Mouse (Mus musculus) liver, embryonic 12.5 days (tissue): ENCODE measurements around the gene Efhc1. TPM values are rescaled to one million over a fixed set of nuclear protein-coding genes. Genes with fewer than 3 reads are reported as not detected.

Source experiments
- ATAC-seq: fragments of 200-750 bp; cut with Nextera tagmentation; 2 replicates; pipeline ENCODE4 v1.8.0; 2017; ENCODE audit warnings: moderate number of reproducible peaks, mild to moderate bottlenecking, moderate library complexity
- H3K27ac ChIP-seq: fragments of 300-500 bp; sonication (generic); 2 replicates; pipeline ENCODE4 v1.5.1; 2016; ENCODE audit warnings: mild to moderate bottlenecking
- H3K27me3 ChIP-seq: fragments of 300-500 bp; sonication (generic); replicated peaks from 2 replicates; pipeline ENCODE4 v1.6.1; 2016; ENCODE audit warnings: mild to moderate bottlenecking, moderate library complexity
- H3K36me3 ChIP-seq: fragments of 300-500 bp; sonication (generic); 2 replicates; pipeline ENCODE4 v1.6.1; 2016; ENCODE audit warnings: mild to moderate bottlenecking, moderate library complexity
- H3K4me1 ChIP-seq: fragments of 300-500 bp; sonication (generic); 2 replicates; pipeline ENCODE4 v1.6.1; 2016
- H3K4me2 ChIP-seq: fragments of 300-500 bp; sonication (generic); 2 replicates; pipeline ENCODE4 v1.6.1; 2016; ENCODE audit warnings: mild to moderate bottlenecking, moderate library complexity
- H3K4me3 ChIP-seq: fragments of 300-500 bp; sonication (generic); 2 replicates; pipeline ENCODE4 v1.5.1; 2016; ENCODE audit warnings: mild to moderate bottlenecking, moderate library complexity
- H3K9ac ChIP-seq: fragments of 300-500 bp; sonication (generic); 2 replicates; pipeline ENCODE4 v1.6.1; 2016; ENCODE audit warnings: mild to moderate bottlenecking, moderate library complexity
- H3K9me3 ChIP-seq: fragments of 300-500 bp; sonication (generic); replicated peaks from 2 replicates; pipeline ENCODE4 v1.6.1; 2016; ENCODE audit warnings: mild to moderate bottlenecking, moderate library complexity
- WGBS: fragments of 180-500 bp; shearing (Covaris S2); methylation state at CpG from one replicate; pipeline ENCODE4 v1.1.7; 2016; ENCODE audit not compliant: insufficient replicate concordance; 5-methylcytosine and 5-hydroxymethylcytosine counted together
- polyA plus RNA-seq: library from polyadenylated mRNA; unstranded; fragments of >200 nt; fragmentation: Nextera tagmentation; extraction: Ambion mirVana; gene quantifications from 2 replicates; pipeline ENCODE4 v1.2.1, GENCODE M21; 2016

Efhc1 gene
- polyA plus RNA-seq, 1 experiment from 2014 or later: 0.62 TPM

GRCm38 (mm10) chr1:20994338-20994737 lies 42.9 kb downstream of the Efhc1 start:
- H3K4me2 ChIP-seq: no peak overlapping the region
- H3K4me1 ChIP-seq: peaks cover 7% of the 10 kb centered on the region; the same call in 1 of the 2 replicates
- WGBS: 23% methylated on average over 5 of the region's 5 CpGs
- H3K27ac ChIP-seq: no peak overlapping the region
- H3K27me3 ChIP-seq: no peaks in the 10 kb centered on the region
- H3K36me3 ChIP-seq: no peaks in the 10 kb centered on the region
- H3K4me3 ChIP-seq: no peak overlapping the region
- H3K9ac ChIP-seq: no peak overlapping the region
- H3K9me3 ChIP-seq: no peaks in the 10 kb centered on the region
- no peak for ATAC-seq

- Histone ChIP-seq H3K4me3 (no peak overlapping the region), H3K4me1 (peaks cover 7% of the 10 kb centered on the region; the same call in 1 of the 2 replicates), H3K4me2 (no peak overlapping the region), H3K9me3 (no peaks in the 10 kb centered on the region), H3K9ac (peak overlapping the region; percentile 24; the same call in 1 of the 2 replicates), H3K36me3 (peaks cover 5% of the 10 kb centered on the region; the same call in 1 of the 2 replicates), H3K27ac (no peak overlapping the region), H3K27me3 (no peaks in the 10 kb centered on the region)
- ATAC-seq: no peak
- 68% methylated on average over 7 of the region's 7 CpGs for WGBS
Observed at GRCm38 (mm10) chr1:20995331-20995986, 44.0 kb downstream of the Efhc1 start.

- no peak overlapping the region for H3K27ac ChIP-seq
- H3K36me3 ChIP-seq: peaks cover 12% of the 10 kb centered on the region; the same call in 1 of the 2 replicates
- ATAC-seq: peak; percentile 43
- no peaks in the 10 kb centered on the region for H3K27me3 ChIP-seq
- no peak overlapping the region for H3K9ac ChIP-seq
- no peak overlapping the region for H3K4me2 ChIP-seq
- no peak overlapping the region for H3K4me3 ChIP-seq
- peaks cover 7% of the 10 kb centered on the region; the same call in 1 of the 2 replicates for H3K4me1 ChIP-seq
- WGBS: 55% methylated on average over 17 of the region's 17 CpGs
- no peaks in the 10 kb centered on the region for H3K9me3 ChIP-seq
Observed at GRCm38 (mm10) chr1:20996603-20997327, 45.3 kb downstream of the Efhc1 start.

GRCm38 (mm10) chr1:20997328-20997689 lies 45.9 kb downstream of the Efhc1 start:
- Histone ChIP-seq H3K9ac (no peak overlapping the region), H3K27me3 (no peaks in the 10 kb centered on the region), H3K27ac (no peak overlapping the region), H3K36me3 (peaks cover 14% of the 10 kb centered on the region; the same call in 1 of the 2 replicates), H3K4me2 (no peak overlapping the region), H3K9me3 (no peaks in the 10 kb centered on the region), H3K4me1 (peaks cover 7% of the 10 kb centered on the region; the same call in 1 of the 2 replicates), H3K4me3 (no peak overlapping the region)
- ATAC-seq: peak; percentile 48
- WGBS: 61% methylated on average over 2 of the region's 2 CpGs

- Histone ChIP-seq H3K4me3 (no peak overlapping the region), H3K4me2 (no peak overlapping the region), H3K9ac (no peak overlapping the region), H3K36me3 (peaks cover 17% of the 10 kb centered on the region; the same call in 1 of the 2 replicates), H3K4me1 (peaks cover 7% of the 10 kb centered on the region; the same call in 1 of the 2 replicates), H3K27me3 (no peaks in the 10 kb centered on the region), H3K27ac (no peak overlapping the region), H3K9me3 (no peaks in the 10 kb centered on the region)
- WGBS: 59% methylated on average over 13 of the region's 13 CpGs
- no peak for ATAC-seq
Observed at GRCm38 (mm10) chr1:20997881-20998389, 46.5 kb downstream of the Efhc1 start.

- H3K4me3 ChIP-seq: no peak overlapping the region
- no peak overlapping the region for H3K9ac ChIP-seq
- peaks cover 17% of the 10 kb centered on the region for H3K36me3 ChIP-seq
- no peaks in the 10 kb centered on the region for H3K4me1 ChIP-seq
- H3K4me2 ChIP-seq: no peak overlapping the region
- H3K27ac ChIP-seq: no peak overlapping the region
- no peaks in the 10 kb centered on the region for H3K9me3 ChIP-seq
- ATAC-seq: no peak
- WGBS: 80% methylated on average over 14 of the region's 14 CpGs
- H3K27me3 ChIP-seq: no peaks in the 10 kb centered on the region
Observed at GRCm38 (mm10) chr1:21002246-21003142, 51.1 kb downstream of the Efhc1 start.

- no peak for ATAC-seq
- Histone ChIP-seq H3K4me1 (0 out of 2 replicates have a peak, but pooled peaks cover 3% of the 10 kb centered on the region), H3K4me3 (no peak overlapping the region), H3K4me2 (no peak overlapping the region), H3K36me3 (peaks cover 17% of the 10 kb centered on the region), H3K27ac (no peak overlapping the region), H3K27me3 (no peaks in the 10 kb centered on the region), H3K9me3 (no peaks in the 10 kb centered on the region), H3K9ac (no peak overlapping the region)
- WGBS: 72% methylated on average over 8 of the region's 8 CpGs
Observed at GRCm38 (mm10) chr1:21004596-21004995, 53.2 kb downstream of the Efhc1 start.

- Histone ChIP-seq H3K36me3 (peaks cover 12% of the 10 kb centered on the region), H3K9me3 (no peaks in the 10 kb centered on the region), H3K4me1 (0 out of 2 replicates have a peak, but pooled peaks cover 3% of the 10 kb centered on the region), H3K9ac (no peak overlapping the region), H3K27ac (no peak overlapping the region), H3K27me3 (no peaks in the 10 kb centered on the region), H3K4me3 (no peak overlapping the region), H3K4me2 (no peak overlapping the region)
- 77% methylated on average over 5 of the region's 5 CpGs for whole genome bisulfite sequencing
- ATAC-seq: no peak
Observed at GRCm38 (mm10) chr1:21006775-21007174, 55.3 kb downstream of the Efhc1 start.

GRCm38 (mm10) chr1:21007941-21008701 lies 56.7 kb downstream of the Efhc1 start:
- H3K4me1 ChIP-seq: 0 out of 2 replicates have a peak, but pooled peaks cover 3% of the 10 kb centered on the region
- peaks cover 14% of the 10 kb centered on the region for H3K36me3 ChIP-seq
- H3K9ac ChIP-seq: no peak overlapping the region
- ATAC-seq: peak; percentile 55; the same call in 1 of the 2 replicates
- no peak overlapping the region for H3K4me2 ChIP-seq
- no peak overlapping the region for H3K27ac ChIP-seq
- H3K27me3 ChIP-seq: no peaks in the 10 kb centered on the region
- H3K4me3 ChIP-seq: no peak overlapping the region
- H3K9me3 ChIP-seq: no peaks in the 10 kb centered on the region
- WGBS: 56% methylated on average over 7 of the region's 7 CpGs

GRCm38 (mm10) chr1:21008891-21009290 lies 57.5 kb downstream of the Efhc1 start:
- Histone ChIP-seq H3K36me3 (peaks cover 14% of the 10 kb centered on the region), H3K4me2 (no peak overlapping the region), H3K4me1 (0 out of 2 replicates have a peak, but pooled peaks cover 3% of the 10 kb centered on the region), H3K27me3 (no peaks in the 10 kb centered on the region), H3K27ac (no peak overlapping the region), H3K9ac (no peak overlapping the region), H3K9me3 (no peaks in the 10 kb centered on the region), H3K4me3 (no peak overlapping the region)
- no peak for ATAC-seq
- WGBS: 58% methylated on average over 4 of the region's 4 CpGs

- Histone ChIP-seq H3K4me3 (no peak overlapping the region), H3K27ac (no peak overlapping the region), H3K36me3 (peaks cover 14% of the 10 kb centered on the region), H3K9ac (no peak overlapping the region), H3K4me2 (no peak overlapping the region), H3K4me1 (0 out of 2 replicates have a peak, but pooled peaks cover 6% of the 10 kb centered on the region), H3K9me3 (no peaks in the 10 kb centered on the region), H3K27me3 (no peaks in the 10 kb centered on the region)
- 73% methylated on average over 6 of the region's 6 CpGs for WGBS
- ATAC-seq: no peak
Observed at GRCm38 (mm10) chr1:21010282-21010800, 58.9 kb downstream of the Efhc1 start.
